Mouse (Mus musculus): ENCODE data around the gene Zfp169. TPM values are rescaled to one million over a fixed set of nuclear protein-coding genes. Genes with fewer than 3 reads are reported as not detected.

Zfp169 gene
- polyA plus RNA-seq, 1 experiment from 2014 or later = 4.8 TPM

DNA sequence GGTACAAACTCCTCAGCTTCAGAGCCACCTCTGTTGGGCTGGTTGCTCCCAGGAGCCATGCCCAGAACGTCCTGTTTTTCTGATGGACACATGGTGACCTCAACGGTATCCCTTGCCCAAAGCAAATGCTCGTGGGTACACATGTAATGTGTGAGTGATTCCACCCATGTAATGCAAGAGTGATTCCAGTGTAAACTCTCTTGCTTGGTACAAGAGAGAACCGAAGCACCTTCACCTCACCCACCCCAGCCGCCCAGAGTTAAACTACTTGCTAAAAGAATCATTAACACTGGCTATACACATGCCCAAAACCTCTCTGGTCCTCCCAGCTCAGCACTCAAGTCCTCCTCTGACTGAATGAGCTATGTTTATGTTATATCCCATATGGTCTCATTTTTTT is 74.9 kb downstream of the Zfp169 start:
- H3K36me3 ChIP-seq = no peaks in the 10 kb centered on the region
- no peaks in the 10 kb centered on the region for H3K4me1 ChIP-seq
- no peak overlapping the region for H3K4me3 ChIP-seq
- no peaks in the 10 kb centered on the region for H3K27me3 ChIP-seq
- ATAC-seq (ENCODE audit: insufficient number of reproducible peaks, low FRiP score, low TSS enrichment, low read depth) = no peak
- no peaks in the 10 kb centered on the region for H3K9me3 ChIP-seq
- H3K9ac ChIP-seq = no peak overlapping the region
- 76% methylated on average over 5 of the region's 5 CpGs for WGBS
- no peak overlapping the region for H3K4me2 ChIP-seq
- no peak overlapping the region for H3K27ac ChIP-seq

MicroRNA genes within 50 kb of the gene (microRNA counts, 519-probe panel; counts per million panel counts)
- microRNA mmu-let-7a = 4,631 counts per million, percentile 98 among the panel's probes with 10 or more counts
- 4,663 counts per million, percentile 98 among the panel's probes with 10 or more counts for microRNA mmu-let-7d
- microRNA mmu-let-7f = 4,169 counts per million, percentile 93 among the panel's probes with 10 or more counts

Small RNA genes lying within 50 kb of the gene (microRNA-seq; reads per million reads assigned to microRNA genes)
- gene Gm24111 (not detected), gene Mirlet7a-1 (293 reads per million, percentile 62 among the genes with 10 or more reads in this experiment), gene Mirlet7d (13,135 reads per million, percentile 95 among the genes with 10 or more reads in this experiment), gene Mirlet7f-1 (not detected)

Other genes starting within 250 kb of the Zfp169 start
- 1.8 and 2.6 TPM in 2 replicates for gene A830005F24Rik, start 119 bp upstream of the Zfp169 start, polyA plus RNA-seq (2015; fragmentation: Nextera tagmentation; extraction: Ambion mirVana)
- gene Ptpdc1, start 112.2 kb upstream of the Zfp169 start, polyA plus RNA-seq (2015; fragmentation: Nextera tagmentation; extraction: Ambion mirVana) = 12.5 and 14.5 TPM in 2 replicates
- 3.9 and 4.3 TPM in 2 replicates for gene Barx1, start 149.5 kb upstream of the Zfp169 start, polyA plus RNA-seq (2015; fragmentation: Nextera tagmentation; extraction: Ambion mirVana)